Mouse (Mus musculus): ENCODE measurements at regions not wholly inside any gene's neighbourhood (a gene's known extent, or its start where the extent isn't known, plus 50 kb on each side); places are given as distances from the start of the nearest gene placed in this dataset.

DNA sequence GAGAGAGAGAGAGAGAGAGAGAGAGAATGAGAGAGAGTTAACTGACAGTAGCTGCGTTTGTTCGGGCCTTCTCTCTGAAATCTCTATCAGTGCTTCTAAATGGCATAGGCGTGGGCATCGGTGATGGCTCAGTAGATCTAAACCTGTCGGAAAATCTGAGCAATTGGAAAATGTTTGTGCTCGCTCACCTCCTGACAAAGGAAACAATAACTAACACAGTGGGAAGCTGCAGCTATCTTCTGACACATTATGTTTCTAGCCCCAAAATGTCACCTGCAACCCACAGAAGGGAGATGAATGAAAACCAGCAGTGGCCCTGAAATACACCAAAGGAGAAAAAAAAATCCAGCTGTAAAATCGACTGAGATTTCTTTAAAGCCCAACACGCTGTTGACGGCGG is 576.7 kb downstream of the Ttll7 start:
- TF ChIP-seq CTCF (conservative IDR thresholded peaks at IDR 0.05; ENCODE audit: low read length): no peak
- TF ChIP-seq POU5F1 (IDR thresholded peaks at IDR 0.05; ENCODE audit: borderline replicate concordance, low read length): no peak
- no peak for TF ChIP-seq NANOG (IDR thresholded peaks at IDR 0.05; ENCODE audit: borderline replicate concordance, low read length)
